Mouse (Mus musculus) neural tube, embryonic 11.5 days (tissue): Measurements from ENCODE around the gene Wsb2. TPM values are rescaled to one million over a fixed set of nuclear protein-coding genes. Genes with fewer than 3 reads are reported as not detected.

Experiments
- ATAC-seq: fragments of 200-750 bp; cut with Nextera tagmentation; 2 replicates; pipeline ENCODE4 v1.8.0; 2017; ENCODE audit warnings: moderate number of reproducible peaks, mild to moderate bottlenecking, moderate TSS enrichment, moderate library complexity; ENCODE audit not compliant: insufficient read depth, low FRiP score, low TSS enrichment
- DNase-seq: peaks from one replicate; pipeline ENCODE4 v3.0.0-alpha.2; 2015; ENCODE audit warnings: low spot score
- H3K27ac ChIP-seq: fragments of 300-500 bp; sonication (generic); 2 replicates; pipeline ENCODE4 v1.5.1; 2014; ENCODE audit warnings: low read depth, mild to moderate bottlenecking, low read length
- H3K27me3 ChIP-seq: fragments of 300-500 bp; sonication (generic); 2 replicates; pipeline ENCODE4 v1.6.1; 2014; ENCODE audit warnings: mild to moderate bottlenecking, low read length, mixed read lengths; ENCODE audit not compliant: control insufficient read depth, insufficient read depth
- H3K36me3 ChIP-seq: fragments of 300-500 bp; sonication (generic); 2 replicates; pipeline ENCODE4 v1.6.1; 2014; ENCODE audit warnings: mild to moderate bottlenecking, low read length, moderate library complexity, mixed read lengths; ENCODE audit not compliant: control insufficient read depth, insufficient read depth
- H3K4me1 ChIP-seq: fragments of 300-500 bp; sonication (generic); 2 replicates; pipeline ENCODE4 v1.6.1; 2014; ENCODE audit warnings: low read length, mixed read lengths; ENCODE audit not compliant: control insufficient read depth, insufficient read depth
- H3K4me2 ChIP-seq: fragments of 300-500 bp; sonication (generic); 2 replicates; pipeline ENCODE4 v1.6.1; 2014; ENCODE audit warnings: low read depth, mild to moderate bottlenecking, moderate library complexity
- H3K4me3 ChIP-seq: fragments of 300-500 bp; sonication (generic); 2 replicates; pipeline ENCODE4 v1.5.1; 2014; ENCODE audit warnings: low read depth, low read length
- H3K9ac ChIP-seq: fragments of 300-500 bp; sonication (generic); 2 replicates; pipeline ENCODE4 v1.6.1; 2014; ENCODE audit warnings: mild to moderate bottlenecking, low read length
- H3K9me3 ChIP-seq: fragments of 300-500 bp; sonication (generic); 2 replicates; pipeline ENCODE4 v1.6.1; 2016; ENCODE audit warnings: low read length; ENCODE audit not compliant: control insufficient read depth
- WGBS: fragments of 180-500 bp; shearing (Covaris S2); extraction: QIAGEN DNeasy Blood & Tissue Kit; methylation state at CpG from one replicate; pipeline ENCODE4 v1.1.7; 2014; 5-methylcytosine and 5-hydroxymethylcytosine counted together
- polyA plus RNA-seq: library from polyadenylated mRNA; unstranded; fragments of >200 nt; fragmentation: Nextera tagmentation; extraction: Ambion mirVana; gene quantifications from 2 replicates; pipeline ENCODE4 v1.2.1, GENCODE M21; 2014

Wsb2 gene
- polyA plus RNA-seq, 1 experiment from 2014 or later = 99.2 TPM

GRCm38 (mm10) chr5:117408216-117408615 is 51.1 kb downstream of the Wsb2 start:
- Histone ChIP-seq H3K27ac (no peak overlapping the region), H3K9ac (no peak overlapping the region), H3K27me3 (peaks cover 7% of the 10 kb centered on the region), H3K4me2 (no peak overlapping the region), H3K4me1 (no peaks in the 10 kb centered on the region), H3K4me3 (no peak overlapping the region), H3K36me3 (no peaks in the 10 kb centered on the region), H3K9me3 (no peaks in the 10 kb centered on the region)
- no peak for ATAC-seq
- 71% methylated on average over 4 of the region's 4 CpGs for WGBS
- peak; percentile 33 for DNase-seq

- WGBS = 75% methylated on average over 6 of the region's 6 CpGs
- H3K27me3 ChIP-seq = peaks cover 9% of the 10 kb centered on the region
- no peak for ATAC-seq
Observed at GRCm38 (mm10) chr5:117409369-117409768, 52.3 kb downstream of the Wsb2 start.

GRCm38 (mm10) chr5:117413507-117414501 is 56.7 kb downstream of the Wsb2 start, which contains the start of gene Ksr2:
TSS of gene Ksr2 (plus strand) at chr5:117414000.
- peak within 1 kb of the TSS; percentile 79 for H3K27ac ChIP-seq
- WGBS = under 1% methylated on average over 83 of the region's 89 CpGs
- peak within 1 kb of the TSS; percentile 61 for H3K4me3 ChIP-seq
- H3K4me2 ChIP-seq = peak within 1 kb of the TSS; percentile 89
- H3K36me3 ChIP-seq = no peaks in the 10 kb centered on the region
- peak; percentile 88 for ATAC-seq
- H3K4me1 ChIP-seq = 0 out of 2 replicates have a peak, but pooled peaks cover 2% of the 10 kb centered on the region
- H3K27me3 ChIP-seq = peaks cover 12% of the 10 kb centered on the region
- DNase-seq = peak; percentile 75
- H3K9ac ChIP-seq = peak within 1 kb of the TSS; percentile 68
- no peaks in the 10 kb centered on the region for H3K9me3 ChIP-seq

More at GRCm38 (mm10) chr5:117409369-117409768, 52.3 kb downstream of the Wsb2 start:
- Histone ChIP-seq H3K9ac (no peak overlapping the region), H3K4me1 (no peaks in the 10 kb centered on the region), H3K27ac (no peak overlapping the region), H3K9me3 (no peaks in the 10 kb centered on the region), H3K36me3 (no peaks in the 10 kb centered on the region), H3K4me2 (no peak overlapping the region), H3K4me3 (no peak overlapping the region)
- DNase-seq = no peak

- ATAC-seq (no peak; the same call in 1 of the 2 replicates), DNase-seq (peak; percentile 35)
- Histone ChIP-seq H3K9ac (peak overlapping the region; percentile 68), H3K4me1 (0 out of 2 replicates have a peak, but pooled peaks cover 2% of the 10 kb centered on the region), H3K4me3 (peak overlapping the region; percentile 61), H3K27me3 (peaks cover 12% of the 10 kb centered on the region), H3K36me3 (no peaks in the 10 kb centered on the region), H3K9me3 (no peaks in the 10 kb centered on the region), H3K4me2 (peak overlapping the region; percentile 89), H3K27ac (peak overlapping the region; percentile 79)
- 8% methylated on average over 10 of the region's 10 CpGs for WGBS
Observed at GRCm38 (mm10) chr5:117414611-117415010, 57.5 kb downstream of the Wsb2 start.

- no peak overlapping the region for H3K27ac ChIP-seq
- peaks cover 12% of the 10 kb centered on the region for H3K27me3 ChIP-seq
- no peaks in the 10 kb centered on the region for H3K36me3 ChIP-seq
Observed at GRCm38 (mm10) chr5:117415011-117415912, 58.2 kb downstream of the Wsb2 start.

GRCm38 (mm10) chr5:117417442-117417841 is 60.3 kb downstream of the Wsb2 start:
- DNase-seq (no peak), ATAC-seq (no peak)
- peaks cover 10% of the 10 kb centered on the region for H3K27me3 ChIP-seq
- 0 out of 2 replicates have a peak, but pooled peaks cover 2% of the 10 kb centered on the region for H3K4me1 ChIP-seq
- no peaks in the 10 kb centered on the region for H3K36me3 ChIP-seq
- H3K9ac ChIP-seq = no peak overlapping the region
- 75% methylated on average over 2 of the region's 2 CpGs for WGBS
- no peak overlapping the region for H3K4me2 ChIP-seq
- no peaks in the 10 kb centered on the region for H3K9me3 ChIP-seq
- no peak overlapping the region for H3K27ac ChIP-seq
- no peak overlapping the region for H3K4me3 ChIP-seq

More at GRCm38 (mm10) chr5:117415011-117415912, 58.2 kb downstream of the Wsb2 start:
- Histone ChIP-seq H3K9ac (no peak overlapping the region; the same call in 1 of the 2 replicates), H3K4me2 (peak overlapping the region; percentile 89), H3K9me3 (no peaks in the 10 kb centered on the region), H3K4me3 (peak overlapping the region; percentile 61; the same call in 1 of the 2 replicates), H3K4me1 (0 out of 2 replicates have a peak, but pooled peaks cover 2% of the 10 kb centered on the region)
- DNase-seq = no peak
- ATAC-seq = no peak
- 26% methylated on average over 19 of the region's 19 CpGs for WGBS

Other genes starting within 250 kb of the Wsb2 start
- gene Suds3, start 241.2 kb upstream of the Wsb2 start, polyA plus RNA-seq = 46.3 and 46.7 TPM in 2 replicates
- gene Taok3, start 237.2 kb upstream of the Wsb2 start, polyA plus RNA-seq = 20.0 and 20.3 TPM in 2 replicates
- gene Pebp1, start 69.7 kb upstream of the Wsb2 start, polyA plus RNA-seq = 915 and 934 TPM in 2 replicates
- 1.4 and 2.0 TPM in 2 replicates for gene Vsig10, start 38.2 kb upstream of the Wsb2 start, polyA plus RNA-seq
- gene Rfc5, start 31.7 kb downstream of the Wsb2 start, polyA plus RNA-seq = 84.9 and 90.2 TPM in 2 replicates
- gene Ksr2, start 56.7 kb downstream of the Wsb2 start, polyA plus RNA-seq = 1.1 and 1.4 TPM in 2 replicates